Mouse (Mus musculus): ENCODE measurements around the gene Adamts2.

DNA sequence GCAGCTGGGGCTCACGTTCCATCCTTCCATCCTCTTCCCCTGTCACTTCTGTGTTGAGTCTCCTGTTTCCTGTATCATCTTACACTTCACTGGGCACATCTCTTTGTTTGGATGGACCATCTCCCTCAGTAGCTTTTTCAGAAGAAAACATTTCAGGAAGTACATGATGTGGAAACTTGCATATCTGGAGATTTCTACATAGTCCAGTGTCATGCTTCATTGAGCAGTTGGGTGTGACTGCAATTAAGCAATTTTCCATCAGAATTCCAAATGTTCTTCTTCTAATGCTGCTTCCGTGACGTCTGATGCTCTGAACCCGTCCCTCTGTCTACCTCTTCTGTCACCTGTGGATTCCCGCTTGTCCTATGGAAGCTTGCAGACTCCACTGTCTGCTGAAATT lies 124.2 kb downstream of the Adamts2 start:
- TF ChIP-seq CTCF (IDR thresholded peaks at IDR 0.05; ENCODE audit: extremely low read depth, insufficient read depth, low read length), result no peak
- no peak for TF ChIP-seq POLR2A (IDR thresholded peaks at IDR 0.05; ENCODE audit: extremely low read depth, insufficient read depth, low read length)

Measured in cortical plate, adult 2 months (tissue).